Mouse (Mus musculus): ENCODE measurements around the gene Mlx. TPM values are rescaled to one million over a fixed set of nuclear protein-coding genes. Genes with fewer than 3 reads are reported as not detected.
A peak's percentile ranks its signal among the peaks of the same experiment; 100 is the strongest.

The Mlx gene
- total and polyA plus RNA-seq, 3 experiments = 18.1 to 23.0 (median 21.3) TPM

- no peak for TF ChIP-seq POLR2A (IDR thresholded peaks at IDR 0.05; ENCODE audit: insufficient read depth, low read depth, low read length)
- no peak for TF ChIP-seq EP300 (IDR thresholded peaks at IDR 0.05; ENCODE audit: insufficient read depth, low read depth, low read length)
- no peak for TF ChIP-seq CTCF (IDR thresholded peaks at IDR 0.05)
- H3K4me3 ChIP-seq = no peak within 1 kb of the TSS
- H3K9ac ChIP-seq (ENCODE audit: low read depth, low read length) = no peak within 1 kb of the TSS
- no peak for DNase-seq
- peaks cover 4% of the 10 kb centered on the region for H3K4me1 ChIP-seq (ENCODE audit: control insufficient read depth, insufficient read depth, low read length)
- no peak within 1 kb of the TSS for H3K27ac ChIP-seq
- intact Hi-C loops (cut with DNase I) = no loop called here
- WGBS = 77% methylated on average over 9 of the region's 9 CpGs
- peaks cover 2% of the 10 kb centered on the region; the same call in 1 of the 2 replicates for H3K27me3 ChIP-seq (ENCODE audit: control insufficient read depth, insufficient read depth, low read length)
- H3K79me2 ChIP-seq (replicated peaks; ENCODE audit: control insufficient read depth, insufficient read depth, low read length) = no peaks in the 10 kb centered on the region
- no peaks in the 10 kb centered on the region for H3K36me3 ChIP-seq (ENCODE audit: control insufficient read depth, insufficient read depth, low read length)
Observed at GRCm38 (mm10) chr11:101078121-101078520, 9.0 kb upstream of the Mlx start, which contains the start of gene Hsd17b1. Hsd17b1 (plus strand) TSS chr11:101078411.

GRCm38 (mm10) chr11:101079746-101080145, 7.3 kb upstream of the Mlx start:
- Histone ChIP-seq H3K9ac (ENCODE audit: low read depth, low read length) (no peak overlapping the region), H3K27me3 (ENCODE audit: control insufficient read depth, insufficient read depth, low read length) (peaks cover 2% of the 10 kb centered on the region; the same call in 1 of the 2 replicates), H3K79me2 (replicated peaks; ENCODE audit: control insufficient read depth, insufficient read depth, low read length) (no peaks in the 10 kb centered on the region), H3K27ac (no peak overlapping the region), H3K4me1 (ENCODE audit: control insufficient read depth, insufficient read depth, low read length) (peaks cover 7% of the 10 kb centered on the region), H3K36me3 (ENCODE audit: control insufficient read depth, insufficient read depth, low read length) (no peaks in the 10 kb centered on the region), H3K4me3 (no peak overlapping the region)
- TF ChIP-seq CTCF (IDR thresholded peaks at IDR 0.05) = no peak
- no peak for TF ChIP-seq POLR2A (IDR thresholded peaks at IDR 0.05; ENCODE audit: insufficient read depth, low read depth, low read length)
- no peak for TF ChIP-seq EP300 (IDR thresholded peaks at IDR 0.05; ENCODE audit: insufficient read depth, low read depth, low read length)
- intact Hi-C loops (cut with DNase I) = no loop called here
- WGBS = 32% methylated on average over 27 of the region's 27 CpGs
- DNase-seq = no peak

GRCm38 (mm10) chr11:101080421-101080820, 6.7 kb upstream of the Mlx start:
- WGBS = 87% methylated on average over 5 of the region's 5 CpGs
- Histone ChIP-seq H3K27me3 (ENCODE audit: control insufficient read depth, insufficient read depth, low read length) (peaks cover 2% of the 10 kb centered on the region; the same call in 1 of the 2 replicates), H3K9ac (ENCODE audit: low read depth, low read length) (no peak overlapping the region), H3K4me3 (no peak overlapping the region), H3K36me3 (ENCODE audit: control insufficient read depth, insufficient read depth, low read length) (no peaks in the 10 kb centered on the region), H3K79me2 (replicated peaks; ENCODE audit: control insufficient read depth, insufficient read depth, low read length) (no peaks in the 10 kb centered on the region), H3K4me1 (ENCODE audit: control insufficient read depth, insufficient read depth, low read length) (peaks cover 7% of the 10 kb centered on the region), H3K27ac (no peak overlapping the region)
- intact Hi-C loops (cut with DNase I) = no loop called here
- DNase-seq = no peak
- TF ChIP-seq CTCF (IDR thresholded peaks at IDR 0.05) (no peak), EP300 (IDR thresholded peaks at IDR 0.05; ENCODE audit: insufficient read depth, low read depth, low read length) (no peak), POLR2A (IDR thresholded peaks at IDR 0.05; ENCODE audit: insufficient read depth, low read depth, low read length) (no peak)

GRCm38 (mm10) chr11:101081659-101082058, 5.4 kb upstream of the Mlx start:
- WGBS = 11% methylated on average over 10 of the region's 10 CpGs
- intact Hi-C loops (cut with DNase I) = loop anchor here (2.0 kb wide), 1 partner anchor 95 kb away; no protein-coding TSS in a partner anchor
- TF ChIP-seq POLR2A (IDR thresholded peaks at IDR 0.05; ENCODE audit: insufficient read depth, low read depth, low read length) = no peak
- no peak for TF ChIP-seq EP300 (IDR thresholded peaks at IDR 0.05; ENCODE audit: insufficient read depth, low read depth, low read length)
- TF ChIP-seq CTCF (IDR thresholded peaks at IDR 0.05) = no peak
- no peak for DNase-seq
- Histone ChIP-seq H3K27me3 (ENCODE audit: control insufficient read depth, insufficient read depth, low read length) (peaks cover 2% of the 10 kb centered on the region; the same call in 1 of the 2 replicates), H3K79me2 (replicated peaks; ENCODE audit: control insufficient read depth, insufficient read depth, low read length) (no peaks in the 10 kb centered on the region), H3K4me1 (ENCODE audit: control insufficient read depth, insufficient read depth, low read length) (peaks cover 10% of the 10 kb centered on the region), H3K36me3 (ENCODE audit: control insufficient read depth, insufficient read depth, low read length) (no peaks in the 10 kb centered on the region), H3K9ac (ENCODE audit: low read depth, low read length) (peak overlapping the region; percentile 66), H3K4me3 (peak overlapping the region; percentile 78), H3K27ac (peak overlapping the region; percentile 92)

GRCm38 (mm10) chr11:101082208-101083082, 4.6 kb upstream of the Mlx start, which contains the start of gene Coasy:
Coasy (plus strand) TSS chr11:101082565.
- peak within 1 kb of the TSS; percentile 93 for H3K9ac ChIP-seq (ENCODE audit: low read depth, low read length)

More at GRCm38 (mm10) chr11:101082208-101083082, 4.6 kb upstream of the Mlx start, which contains the start of gene Coasy:
- WGBS = under 1% methylated on average over 51 of the region's 51 CpGs
- intact Hi-C loops (cut with DNase I) = loop anchor here (2.0 kb wide), 1 partner anchor 94 kb away; no protein-coding TSS in a partner anchor
- TF ChIP-seq CTCF (IDR thresholded peaks at IDR 0.05) (peak; percentile 67), POLR2A (IDR thresholded peaks at IDR 0.05; ENCODE audit: insufficient read depth, low read depth, low read length) (peak; percentile 93), EP300 (IDR thresholded peaks at IDR 0.05; ENCODE audit: insufficient read depth, low read depth, low read length) (peak; percentile 84; the same call in 1 of the 2 replicates)
- peaks cover 2% of the 10 kb centered on the region; the same call in 1 of the 2 replicates for H3K27me3 ChIP-seq (ENCODE audit: control insufficient read depth, insufficient read depth, low read length)
- no peaks in the 10 kb centered on the region for H3K36me3 ChIP-seq (ENCODE audit: control insufficient read depth, insufficient read depth, low read length)
- H3K4me1 ChIP-seq (ENCODE audit: control insufficient read depth, insufficient read depth, low read length) = peaks cover 11% of the 10 kb centered on the region
- H3K79me2 ChIP-seq (replicated peaks; ENCODE audit: control insufficient read depth, insufficient read depth, low read length) = no peaks in the 10 kb centered on the region
- peak; percentile 86 to 89 for DNase-seq
- H3K4me3 ChIP-seq = peak within 1 kb of the TSS; percentile 78
- peak within 1 kb of the TSS; percentile 92 for H3K27ac ChIP-seq

Data from heart, adult 2 months (tissue).